Mouse (Mus musculus) CH12.LX (cell line): ENCODE data around the gene Stmnd1.

ENCODE experiments used
- CHD2 ChIP-seq: IDR thresholded peaks from 2 replicates; pipeline ENCODE4 v1.6.1; 2011; ENCODE audit warnings: low read length, improper control_type of control experiment
- POLR2A ChIP-seq: IDR thresholded peaks from 2 replicates; pipeline ENCODE4 v1.6.1; 2011; ENCODE audit warnings: low read depth, mild to moderate bottlenecking, improper control_type of control experiment, low read length

DNA sequence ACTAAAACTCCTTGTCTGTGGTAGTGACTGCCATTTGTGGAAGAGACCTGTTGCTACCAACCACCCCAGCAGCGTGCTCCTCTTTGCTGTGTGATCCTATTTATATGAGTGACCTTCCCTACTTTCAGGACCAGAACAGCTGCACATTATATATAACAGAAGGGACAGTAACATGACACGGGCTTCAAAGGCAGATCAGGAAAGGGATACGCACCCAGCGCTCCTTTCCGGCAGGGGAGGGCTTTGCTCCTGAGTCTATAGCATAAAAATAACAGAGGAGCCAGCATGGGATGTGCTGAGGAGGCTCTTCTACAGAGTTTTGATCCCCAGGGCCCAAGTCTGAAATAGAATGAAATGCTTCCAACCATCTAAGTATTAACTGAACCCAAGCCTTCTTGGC lies 67.9 kb downstream of the Stmnd1 start:
- TF ChIP-seq CHD2: no peak
- TF ChIP-seq POLR2A: no peak
